Mouse (Mus musculus): ENCODE data around the gene Alg14.

Gene Alg14

GRCm38 (mm10) chr3:121365131-121365530 lies 73.6 kb downstream of the Alg14 start:
- no peak for DNase-seq (ENCODE audit: low spot score in 2 of 2)

- DNase-seq (ENCODE audit: low spot score in 2 of 2), result no peak
Observed at GRCm38 (mm10) chr3:121368616-121369015, 77.0 kb downstream of the Alg14 start.

- DNase-seq (ENCODE audit: low spot score in 2 of 2), result no peak
Observed at GRCm38 (mm10) chr3:121369517-121369916, 77.9 kb downstream of the Alg14 start.

DNA sequence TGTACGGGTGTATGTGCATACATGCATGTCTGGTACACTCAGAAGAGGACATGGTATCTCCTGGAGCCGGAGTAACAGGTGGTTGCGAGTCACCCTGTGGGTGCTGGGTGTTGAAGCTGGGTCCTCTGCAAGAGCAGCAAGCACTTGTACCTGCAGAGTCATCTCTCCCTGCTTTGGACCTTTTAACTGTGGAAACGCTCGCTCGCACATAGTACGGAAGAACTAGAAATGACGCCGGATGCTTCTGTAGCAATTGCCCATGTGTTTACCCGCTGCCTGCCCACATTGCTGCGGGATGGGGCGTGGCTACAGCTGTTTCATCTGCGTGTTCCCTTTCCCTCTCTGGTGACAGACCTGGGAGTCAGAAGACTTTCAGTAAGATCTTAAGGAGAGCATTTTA lies 78.7 kb downstream of the Alg14 start:
- DNase-seq (ENCODE audit: low spot score in 2 of 2), result no peak

DNA sequence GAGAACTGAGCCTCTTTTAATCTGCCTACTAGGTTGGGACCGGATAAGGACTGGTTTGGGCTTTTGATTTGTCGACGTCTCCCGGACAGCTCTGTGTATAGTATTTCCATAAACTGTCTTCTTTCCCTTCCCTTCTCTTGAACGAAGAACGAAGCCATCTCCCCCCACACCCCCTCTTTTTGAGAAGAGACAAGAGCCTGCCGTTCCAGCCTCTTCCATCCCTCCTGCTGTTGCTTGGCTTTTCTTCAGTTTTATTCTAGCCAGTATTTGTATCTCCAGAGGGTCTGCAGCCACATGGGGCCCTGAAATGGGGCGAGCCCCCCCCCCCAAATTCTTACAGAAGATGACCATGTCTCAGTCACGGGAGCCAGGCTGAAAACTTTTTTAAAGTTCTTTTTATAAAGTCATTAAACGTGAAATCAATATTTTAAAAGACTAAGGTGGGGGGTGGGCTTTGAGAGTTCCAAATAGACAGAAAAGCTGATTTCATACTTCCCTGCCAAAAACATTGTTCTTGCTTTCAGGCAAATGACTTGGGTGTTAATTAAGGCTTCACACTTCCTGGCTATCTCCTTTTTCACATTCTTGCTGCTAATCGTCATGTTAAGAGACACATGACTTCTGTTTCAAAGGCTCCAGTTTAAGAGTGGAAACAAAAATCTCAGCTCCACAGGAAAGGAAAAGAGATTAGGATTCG lies 79.4 kb downstream of the Alg14 start:
- DNase-seq (ENCODE audit: low spot score in 2 of 2), result no peak

DNA sequence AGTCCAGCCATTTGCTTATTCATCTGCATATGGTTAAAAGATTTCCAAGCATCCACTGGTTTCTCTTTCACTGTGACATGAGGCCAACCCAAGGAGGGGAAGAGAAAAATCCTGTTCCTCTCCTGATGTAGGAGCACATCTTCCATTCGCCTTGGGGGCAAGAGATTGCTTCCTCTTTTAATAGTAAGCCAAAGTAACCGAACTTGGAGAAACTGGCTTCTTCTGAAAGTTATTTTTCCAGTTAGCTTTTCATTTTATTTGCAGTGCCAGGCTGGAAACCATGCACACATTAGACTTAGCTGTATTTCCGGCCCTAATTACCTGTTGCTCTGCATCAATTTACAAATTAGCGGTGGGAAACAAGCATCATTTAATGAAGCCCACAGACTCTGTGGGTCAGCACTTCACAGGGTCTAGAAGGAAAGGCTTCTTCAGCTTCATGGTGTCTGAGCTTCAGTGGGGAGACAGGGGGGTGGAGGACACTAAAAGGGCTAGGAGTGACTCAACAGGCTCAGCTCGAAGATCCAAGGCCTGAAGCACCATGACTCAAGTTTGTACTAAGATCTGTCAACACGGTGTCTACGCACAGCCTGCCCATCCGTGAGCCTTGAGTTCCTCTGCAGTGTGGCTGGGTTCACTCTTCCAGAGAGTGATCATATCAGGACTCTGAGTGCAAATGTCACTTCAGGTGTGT lies 80.1 kb downstream of the Alg14 start:
- DNase-seq (ENCODE audit: low spot score in 2 of 2), result no peak

GRCm38 (mm10) chr3:121373897-121374441 lies 82.4 kb downstream of the Alg14 start:
- no peak for DNase-seq (ENCODE audit: low spot score in 2 of 2)

DNA sequence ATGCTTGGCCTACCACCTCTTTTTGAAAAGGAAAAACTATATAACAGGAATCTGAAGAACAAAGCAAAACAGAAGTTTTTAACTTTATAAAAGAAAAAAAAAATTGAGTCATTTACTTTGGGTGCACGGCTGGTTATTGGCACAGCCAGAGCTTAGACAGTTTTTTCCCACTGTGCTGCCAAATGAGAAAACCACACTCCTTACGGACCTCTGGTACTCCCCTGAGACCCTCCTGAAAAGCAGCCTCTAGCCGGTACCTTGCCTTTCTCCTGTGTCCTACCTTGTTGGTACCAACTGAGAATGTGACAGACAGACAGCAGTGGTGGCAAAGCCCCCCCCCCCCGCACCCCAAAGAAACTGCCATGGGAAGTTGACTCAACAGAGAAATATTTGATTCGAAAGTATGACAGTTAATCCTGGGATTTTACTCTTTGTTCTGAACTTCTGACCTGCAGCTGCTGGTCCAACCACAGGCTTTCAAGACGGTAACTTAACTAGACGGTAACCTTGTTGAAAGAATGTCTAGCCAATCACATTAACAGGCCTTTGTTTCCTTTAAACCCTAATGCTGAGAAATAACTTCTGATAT lies 84.1 kb downstream of the Alg14 start:
- no peak for DNase-seq (ENCODE audit: low spot score in 2 of 2)

DNA sequence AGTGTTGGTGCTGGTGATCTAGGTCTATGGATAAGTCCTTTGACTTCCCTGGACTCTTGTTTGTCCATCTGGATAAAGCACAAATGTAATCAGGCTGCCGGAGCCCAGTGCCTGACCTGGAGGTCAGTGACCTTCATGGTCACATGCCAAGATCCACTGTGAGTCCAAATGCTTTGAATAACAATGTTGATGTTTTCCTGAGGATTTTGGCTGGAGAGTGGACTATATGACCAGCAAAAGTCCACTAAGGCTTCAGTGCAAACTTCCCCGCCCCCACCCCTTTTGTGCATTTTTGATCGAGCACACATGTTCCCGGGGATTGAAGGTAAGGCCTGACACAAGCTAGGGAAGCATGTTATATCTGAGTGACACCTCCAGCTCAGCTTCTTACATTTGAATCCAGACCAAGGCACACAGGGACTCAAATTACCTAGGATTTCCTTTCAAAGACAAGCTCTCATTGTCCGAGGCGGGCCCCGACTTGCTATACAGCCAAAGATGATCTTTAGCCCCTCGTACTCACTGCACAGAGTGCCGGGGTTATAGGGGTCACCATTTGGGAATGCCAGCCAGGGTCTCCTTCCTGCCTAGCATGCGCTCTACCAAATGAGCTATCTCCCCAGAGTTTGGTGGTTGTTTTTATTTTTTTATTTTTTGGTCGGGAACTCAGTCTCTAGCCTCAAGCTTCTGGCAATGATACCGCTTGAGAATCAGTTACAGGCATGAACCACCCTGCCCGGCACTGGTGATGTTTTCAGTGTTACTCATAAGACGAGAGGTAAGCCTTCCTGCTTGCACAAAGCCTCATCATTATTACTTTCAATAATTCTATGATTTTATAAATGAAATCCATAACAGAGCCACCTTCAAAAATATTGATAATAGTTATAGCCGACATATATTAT lies 87.4 kb downstream of the Alg14 start:
- DNase-seq (ENCODE audit: low spot score in 2 of 2), result no peak

- no peak for DNase-seq (ENCODE audit: low spot score in 2 of 2)
Observed at GRCm38 (mm10) chr3:121379699-121380098, 88.1 kb downstream of the Alg14 start.

DNA sequence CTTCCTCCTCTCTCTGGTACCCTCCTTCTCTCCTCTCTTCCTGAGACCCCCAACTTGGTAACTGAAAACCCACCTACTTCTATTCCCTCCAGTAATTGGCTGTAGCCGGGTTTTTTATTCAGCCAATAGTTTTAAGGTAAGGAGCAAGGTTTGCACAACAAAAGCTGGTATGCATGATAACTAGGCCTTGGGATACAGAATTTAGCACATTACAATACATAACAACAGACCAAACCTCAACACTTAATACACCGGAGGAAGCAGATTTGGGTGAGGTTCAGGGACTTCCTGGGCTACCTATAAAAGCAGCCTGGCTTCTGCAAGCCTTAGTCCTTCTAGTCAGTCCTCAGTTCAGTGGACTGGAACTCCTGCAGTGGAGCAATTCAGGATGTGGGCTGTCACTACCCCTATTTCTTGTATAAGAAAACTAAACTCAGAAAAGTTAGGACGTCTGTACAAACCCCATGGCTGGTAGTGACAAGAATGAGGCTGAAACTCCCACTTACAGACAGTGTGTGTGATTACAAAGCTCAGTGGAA lies 96.0 kb downstream of the Alg14 start:
- DNase-seq (ENCODE audit: low spot score in 2 of 2), result no peak

DNA sequence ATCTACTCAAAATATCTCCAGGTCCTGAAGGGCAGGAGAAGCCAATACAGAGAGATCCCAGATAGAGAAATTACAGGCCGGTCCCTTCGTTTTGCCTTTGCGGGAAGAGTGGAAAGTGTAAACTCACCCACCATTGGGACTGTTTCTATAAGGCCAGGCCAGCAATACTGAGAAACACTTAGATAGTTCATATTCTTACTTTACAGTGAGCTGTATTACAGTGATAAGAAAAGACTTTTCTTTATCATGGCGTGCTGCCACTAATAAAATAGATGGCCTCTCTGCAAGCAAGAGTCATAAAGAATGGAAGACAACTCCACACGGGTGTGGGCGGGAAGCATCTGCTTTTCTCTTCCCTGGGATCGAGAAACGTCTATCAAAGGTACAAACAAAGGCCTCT lies 97.8 kb downstream of the Alg14 start:
- no peak for DNase-seq (ENCODE audit: low spot score in 2 of 2)

GRCm38 (mm10) chr3:121389860-121390530 lies 98.4 kb downstream of the Alg14 start:
- DNase-seq (ENCODE audit: low spot score in 2 of 2), result no peak

- DNase-seq (ENCODE audit: low spot score in 2 of 2), result no peak
Observed at GRCm38 (mm10) chr3:121390724-121391123, 99.2 kb downstream of the Alg14 start.

GRCm38 (mm10) chr3:121395588-121396295 lies 104.2 kb downstream of the Alg14 start:
- no peak for DNase-seq (ENCODE audit: low spot score in 2 of 2)

- no peak for DNase-seq (ENCODE audit: low spot score in 2 of 2)
Observed at GRCm38 (mm10) chr3:121396561-121396960, 105.0 kb downstream of the Alg14 start.

DNA sequence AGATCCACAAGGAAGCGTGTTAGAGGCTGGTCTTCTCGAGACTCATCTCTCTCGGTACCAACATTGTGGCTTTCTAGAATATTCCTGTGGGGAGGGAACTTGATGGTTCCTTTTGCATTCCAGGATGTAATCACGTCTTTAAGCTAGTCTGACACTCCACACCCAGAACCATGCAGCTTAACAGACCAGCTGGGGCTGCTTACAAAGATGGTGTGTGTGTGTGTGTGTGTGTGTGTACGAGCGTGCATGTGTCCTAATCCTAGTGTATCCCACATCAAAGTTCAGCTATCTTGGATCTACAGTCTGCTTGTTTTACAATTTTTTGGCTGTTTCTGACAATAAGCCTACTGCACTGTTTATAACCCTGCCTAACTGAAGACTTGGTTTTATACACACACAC lies 105.4 kb downstream of the Alg14 start:
- no peak for DNase-seq (ENCODE audit: low spot score in 2 of 2)

DNA sequence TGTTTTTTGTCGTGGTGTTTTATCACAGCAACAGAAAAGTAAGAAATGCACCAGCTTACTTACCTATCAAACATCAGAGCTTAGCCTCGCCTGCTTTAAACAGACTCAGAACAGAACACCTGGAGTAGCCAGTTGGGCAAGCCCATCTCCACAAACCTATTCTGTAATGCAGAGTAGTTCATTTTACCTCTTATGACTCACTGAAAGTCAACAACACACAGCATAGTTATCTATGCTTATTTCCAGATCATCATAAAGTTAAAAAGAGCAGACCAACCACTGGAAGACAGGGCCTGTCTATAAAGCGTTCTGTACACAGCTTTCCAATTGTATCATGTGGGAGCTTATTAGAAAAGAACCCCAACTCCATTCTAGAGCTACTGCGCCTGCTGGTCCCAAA lies 109.8 kb downstream of the Alg14 start:
- DNase-seq (ENCODE audit: low spot score in 2 of 2), result no peak

DNA sequence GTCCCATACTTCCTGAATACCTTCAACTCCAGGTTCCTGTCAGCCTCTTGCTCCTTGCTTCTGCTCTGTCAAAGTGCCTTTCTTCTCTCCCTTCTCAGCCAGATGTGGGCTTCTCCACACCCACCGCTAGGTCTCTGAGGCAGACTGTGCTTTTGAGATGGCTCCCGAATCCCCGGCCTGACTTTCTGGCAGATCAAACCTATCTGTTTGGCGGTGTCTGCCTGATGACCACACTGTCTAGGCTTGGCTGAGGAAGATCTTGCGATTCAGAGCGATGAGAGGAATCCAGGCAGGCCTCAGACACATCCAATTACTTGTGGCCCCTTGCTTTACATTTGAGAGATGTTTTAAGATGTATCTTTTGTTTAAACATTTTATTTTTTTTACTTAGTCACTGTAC lies 110.5 kb downstream of the Alg14 start:
- DNase-seq (ENCODE audit: low spot score in 2 of 2), result no peak

- DNase-seq (ENCODE audit: low spot score in 2 of 2), result no peak
Observed at GRCm38 (mm10) chr3:121403449-121403848, 111.9 kb downstream of the Alg14 start.

All from urinary bladder, postnatal 36 days (tissue).